Mouse (Mus musculus) frontal cortex, postnatal 25 days (tissue): Measurements from ENCODE around the gene Chd2.

ENCODE experiments used
- DNase-seq, 2 experiments: peaks; one replicate each; pipeline ENCODE4 v3.0.0; 2022; ENCODE audit warnings: low spot score in 2 of 2

The Chd2 gene

GRCm38 (mm10) chr7:73561492-73562055 lies 19.9 kb upstream of the Chd2 start:
- no peak for DNase-seq

DNA sequence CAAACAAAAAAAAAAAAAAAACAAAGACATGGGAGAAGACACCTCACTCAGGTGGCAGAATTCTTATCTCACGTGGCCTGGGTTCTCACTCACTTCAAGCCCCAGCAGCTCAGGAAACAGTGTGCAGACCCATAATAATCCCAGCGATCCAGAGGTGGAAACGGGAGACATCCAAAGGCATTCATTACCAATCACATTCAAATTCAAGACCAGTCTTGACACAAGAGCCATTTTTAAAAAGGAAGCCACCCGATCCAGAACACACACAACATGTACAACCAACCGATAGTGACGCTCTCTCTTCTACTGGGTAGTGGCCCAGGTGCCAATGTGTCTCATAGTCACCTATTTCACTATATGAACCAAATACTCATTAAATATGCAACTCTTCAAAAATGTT lies 19.2 kb upstream of the Chd2 start:
- DNase-seq: no peak

DNA sequence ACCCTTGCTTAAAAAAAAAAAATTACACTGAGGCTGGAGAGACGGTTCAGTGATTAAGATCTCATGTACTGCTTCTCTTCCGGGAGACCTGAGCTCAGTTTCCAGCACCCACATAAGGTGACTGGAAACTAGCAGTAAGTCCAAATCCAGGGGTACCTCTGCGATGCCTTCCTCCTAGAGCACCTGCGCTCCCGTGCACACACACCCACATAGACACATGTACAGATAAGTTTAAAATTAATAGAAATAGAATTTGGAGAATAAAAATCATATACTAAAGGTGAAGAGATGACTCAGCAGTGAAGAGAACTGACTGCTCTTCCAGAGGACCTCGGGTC lies 18.2 kb upstream of the Chd2 start:
- no peak for DNase-seq

DNA sequence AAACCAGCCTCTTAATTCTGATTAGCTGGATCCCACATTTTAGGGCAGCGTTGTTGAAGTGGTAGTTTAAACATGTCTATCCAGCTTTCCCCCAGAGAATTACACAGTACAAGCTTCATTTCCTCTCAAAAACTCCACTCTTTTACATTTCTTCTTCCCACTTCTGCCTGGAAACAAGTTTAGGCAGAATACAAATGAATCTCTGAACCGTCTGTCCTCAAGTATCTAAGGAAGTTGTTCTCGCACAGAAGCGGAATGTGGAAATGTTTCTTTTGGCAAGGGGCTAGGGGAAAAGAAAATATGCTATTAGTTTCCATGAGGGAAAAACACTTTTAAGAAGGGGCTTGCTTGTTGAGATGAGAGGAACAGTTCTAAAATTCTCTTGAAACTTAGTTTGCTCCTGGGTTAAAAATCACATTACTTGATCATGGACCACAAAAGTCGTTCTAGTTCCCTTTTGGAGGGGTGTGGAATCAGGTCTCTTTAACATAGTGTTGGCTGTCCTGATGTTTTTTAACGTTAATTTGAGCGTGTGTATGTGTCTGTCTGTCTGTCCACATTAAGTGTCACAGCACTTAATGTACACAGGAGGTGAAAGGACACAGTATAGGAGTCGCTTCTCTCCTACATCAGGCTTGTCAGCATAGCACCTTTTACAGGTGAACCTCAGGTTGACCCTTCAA lies 17.7 kb upstream of the Chd2 start:
- DNase-seq: no peak

- peak; percentile 94 to 99 for DNase-seq
Measured at GRCm38 (mm10) chr7:73558293-73559169, 16.9 kb upstream of the Chd2 start.

DNA sequence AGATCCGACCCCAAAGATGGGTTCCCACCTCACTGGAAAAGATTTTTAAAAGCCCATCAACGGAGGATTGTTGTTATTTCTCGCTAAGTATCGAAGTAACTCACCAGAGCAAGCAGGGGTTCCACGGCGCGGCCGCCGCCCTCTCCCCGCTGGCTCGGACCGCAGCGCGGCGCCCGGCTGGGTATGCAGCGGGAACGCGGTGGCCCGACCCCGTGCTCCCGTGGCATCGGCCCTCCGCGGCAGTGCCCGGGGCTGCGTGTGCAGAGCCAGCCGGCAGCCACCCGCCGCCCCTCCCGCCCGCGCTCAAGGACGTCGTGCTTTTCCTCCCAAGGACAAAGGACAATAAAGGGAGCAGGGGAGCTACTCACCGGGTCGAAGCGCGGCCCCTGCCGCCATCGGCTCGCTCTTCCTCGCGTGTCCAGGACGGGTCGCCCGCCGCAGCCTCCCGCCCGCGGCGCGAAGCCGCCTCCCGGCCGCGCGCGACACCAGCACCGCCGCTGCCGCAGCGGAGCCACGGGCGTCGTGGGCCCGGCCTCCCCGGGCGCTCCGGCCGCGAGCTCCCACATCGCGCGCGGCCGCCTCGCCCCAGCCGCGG lies 16.1 kb upstream of the Chd2 start:
- DNase-seq: peak in 1 of 2 experiments; percentile 22

DNA sequence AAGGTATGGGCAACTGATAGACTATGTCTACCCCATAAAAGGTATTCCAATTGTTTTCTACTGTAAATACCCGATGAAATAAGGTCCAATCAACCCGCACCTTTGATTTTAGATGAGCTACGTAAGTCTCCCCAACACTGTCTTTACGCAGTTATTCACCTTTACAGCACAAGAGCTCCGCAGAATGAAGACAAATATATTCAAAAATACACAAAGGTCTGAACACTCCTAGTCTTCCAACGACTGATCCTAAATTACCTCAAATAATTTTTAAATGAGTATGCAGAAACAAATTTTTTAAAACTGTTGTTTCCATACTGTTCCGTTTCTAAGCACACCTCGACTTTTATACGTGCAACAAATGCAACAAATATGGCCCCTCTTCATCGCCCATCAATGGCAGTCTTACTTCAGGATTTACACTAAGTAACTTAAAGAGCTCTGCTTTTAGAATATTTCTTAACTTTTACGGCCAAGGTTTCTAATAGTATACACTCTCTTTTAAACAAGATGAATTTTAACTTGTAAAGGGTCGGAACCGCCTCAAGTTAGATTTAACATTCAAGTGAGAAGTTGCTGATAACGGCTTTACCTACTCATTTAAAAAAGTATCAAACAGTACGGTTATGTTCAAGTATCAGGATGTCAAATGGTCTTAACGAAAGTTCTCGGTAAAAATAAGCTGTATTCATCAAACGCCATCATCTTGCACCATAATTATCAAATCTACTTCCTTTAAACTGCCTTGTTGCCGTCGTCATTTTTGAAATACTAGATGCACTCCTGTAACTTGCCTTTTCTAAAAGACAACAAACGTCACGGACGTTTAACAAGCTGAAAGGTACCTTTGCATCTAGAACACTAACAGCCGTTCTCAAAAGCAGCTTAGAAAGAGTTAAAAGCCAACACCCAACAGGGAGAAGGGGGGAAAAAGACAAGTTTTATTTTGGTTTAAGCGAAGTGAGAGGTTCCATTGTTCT lies 15.3 kb upstream of the Chd2 start:
- no peak for DNase-seq

- DNase-seq: no peak
Measured at GRCm38 (mm10) chr7:73555918-73556580, 14.4 kb upstream of the Chd2 start.

DNA sequence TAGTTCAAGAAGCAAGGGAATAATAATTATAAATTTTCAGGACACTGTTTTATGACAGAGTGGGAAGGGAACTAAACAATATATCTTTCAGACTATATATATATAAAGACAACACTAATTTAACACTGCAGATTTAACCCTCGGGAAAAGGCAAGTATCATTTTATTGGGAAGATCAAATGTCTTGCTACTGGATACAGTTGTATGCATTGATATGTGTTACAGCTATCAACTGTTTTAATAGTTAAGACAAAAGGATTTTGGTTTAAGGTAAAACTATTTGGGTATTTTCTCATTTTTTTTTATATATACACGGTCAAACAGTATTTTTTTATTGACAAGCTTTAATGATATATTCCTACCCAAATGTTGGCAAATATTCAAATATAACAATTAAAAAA lies 13.2 kb upstream of the Chd2 start:
- no peak for DNase-seq

- no peak for DNase-seq
Measured at GRCm38 (mm10) chr7:73553160-73553559, 11.5 kb upstream of the Chd2 start.

DNA sequence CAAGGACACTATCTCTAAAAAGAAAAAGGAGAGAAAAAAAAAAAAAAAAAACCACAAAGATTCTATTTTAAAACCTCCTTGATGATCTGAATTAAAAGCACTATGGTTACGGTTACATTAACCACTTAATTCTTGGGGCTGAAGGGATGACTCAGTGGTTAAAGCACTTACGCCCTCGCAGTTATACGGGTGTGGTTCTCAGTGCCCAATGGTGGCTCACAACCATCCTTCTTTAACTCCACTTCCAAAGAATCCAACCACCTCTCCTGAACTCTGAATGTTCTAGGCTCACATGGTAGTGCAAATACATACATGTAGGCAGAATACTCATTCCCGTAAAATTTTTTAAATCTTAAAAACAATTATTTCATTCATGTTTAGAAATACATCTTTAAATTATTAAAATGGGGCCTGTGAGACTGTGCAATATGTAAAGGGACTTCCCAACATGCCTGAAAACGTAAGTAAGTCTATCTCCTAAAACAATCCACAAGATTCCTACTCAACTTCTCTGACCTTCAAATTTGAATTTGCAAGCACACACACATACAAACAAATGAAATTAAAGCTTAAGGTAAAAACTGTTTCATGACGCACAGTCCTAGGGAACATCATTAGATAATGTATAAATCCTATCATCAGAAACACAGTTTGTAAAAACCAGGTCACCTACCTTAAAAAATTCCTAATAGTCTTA lies 10.6 kb upstream of the Chd2 start:
- no peak for DNase-seq

- no peak for DNase-seq
Measured at GRCm38 (mm10) chr7:73551370-73551769, 9.7 kb upstream of the Chd2 start.

GRCm38 (mm10) chr7:73548051-73548450 lies 6.4 kb upstream of the Chd2 start:
- no peak for DNase-seq

- no peak for DNase-seq
Measured at GRCm38 (mm10) chr7:73546561-73547510, 5.2 kb upstream of the Chd2 start.

DNA sequence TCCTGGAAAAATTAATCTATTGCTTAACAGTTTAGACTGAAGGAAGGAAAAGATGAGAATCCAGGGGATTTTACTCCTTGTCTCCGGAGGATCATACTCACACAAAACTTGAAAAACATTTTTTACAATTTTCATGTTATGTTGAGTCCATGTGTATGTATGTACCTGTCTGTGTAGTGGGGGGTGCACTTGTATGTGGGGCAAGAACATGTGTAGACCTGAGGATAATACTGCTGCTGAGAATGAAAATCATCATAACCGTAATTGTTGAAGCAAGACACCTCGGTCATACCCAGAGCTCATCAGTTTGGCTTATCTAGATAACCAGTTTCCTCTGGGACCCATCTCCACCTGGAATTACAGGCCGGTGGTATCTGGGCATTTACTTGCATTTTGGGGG lies 3.4 kb upstream of the Chd2 start:
- DNase-seq: peak in 1 of 2 experiments; percentile 3

DNA sequence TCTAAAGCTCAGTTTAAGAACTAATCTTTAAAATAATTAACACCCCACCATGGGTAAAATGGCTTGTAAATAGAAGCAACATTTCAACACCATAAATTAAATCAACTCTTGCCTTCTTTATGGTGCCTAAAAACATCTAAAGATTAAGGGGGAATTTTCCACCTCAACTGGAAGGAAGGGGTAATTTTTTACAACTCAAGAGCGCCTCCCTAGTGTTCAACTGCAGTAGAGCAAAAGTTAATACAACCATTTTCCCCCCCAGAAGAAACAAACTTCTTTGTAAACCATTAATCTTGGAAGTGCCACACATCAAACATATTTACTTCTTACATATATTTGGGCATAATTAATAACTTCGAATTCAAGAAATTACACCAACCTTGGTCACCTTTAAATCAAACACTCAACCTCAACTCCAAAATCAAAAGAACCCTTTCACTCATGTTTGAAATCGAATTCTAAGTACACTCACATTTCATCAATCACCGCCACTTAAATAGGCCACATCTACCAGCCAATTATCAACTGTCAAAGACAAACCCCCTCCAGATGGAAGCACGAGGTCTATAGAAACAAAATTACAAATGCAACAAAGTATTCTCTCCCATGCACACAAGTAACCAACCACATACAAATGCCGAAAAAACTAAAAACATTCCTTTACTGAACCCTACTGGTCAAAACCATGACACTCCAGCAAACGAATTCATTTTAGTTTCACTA lies 662 bp upstream of the Chd2 start:
- DNase-seq: peak in 1 of 2 experiments; percentile 2

DNA sequence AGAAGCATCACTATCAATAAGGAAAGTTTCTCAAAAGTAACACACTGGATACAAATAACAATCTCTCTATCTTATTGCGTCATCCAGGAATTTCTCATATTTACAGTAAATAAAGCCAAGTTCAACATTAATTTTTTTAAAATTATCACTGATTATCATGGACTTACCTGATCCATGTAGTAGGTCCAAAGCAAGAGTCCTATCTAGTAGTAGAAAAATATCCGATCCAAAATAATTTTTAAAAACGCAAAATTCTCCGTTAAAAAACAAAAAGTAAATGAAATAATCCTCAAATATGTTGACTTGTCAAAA lies 595 bp downstream of the Chd2 start:
- no peak for DNase-seq
